Mouse (Mus musculus) megakaryocyte, embryonic 14.5 days (primary cell): ENCODE data around the gene Ccdc34.

Experiments used
- FLI1 ChIP-seq: IDR thresholded peaks from 2 replicates; pipeline ENCODE4 v1.6.1; 2012; ENCODE audit warnings: low read length, inconsistent platforms, mixed read lengths
- GATA1 ChIP-seq: IDR thresholded peaks from 3 replicates; pipeline ENCODE4 v1.6.1; 2012; ENCODE audit warnings: mixed read lengths, low read length, inconsistent platforms, borderline replicate concordance

DNA sequence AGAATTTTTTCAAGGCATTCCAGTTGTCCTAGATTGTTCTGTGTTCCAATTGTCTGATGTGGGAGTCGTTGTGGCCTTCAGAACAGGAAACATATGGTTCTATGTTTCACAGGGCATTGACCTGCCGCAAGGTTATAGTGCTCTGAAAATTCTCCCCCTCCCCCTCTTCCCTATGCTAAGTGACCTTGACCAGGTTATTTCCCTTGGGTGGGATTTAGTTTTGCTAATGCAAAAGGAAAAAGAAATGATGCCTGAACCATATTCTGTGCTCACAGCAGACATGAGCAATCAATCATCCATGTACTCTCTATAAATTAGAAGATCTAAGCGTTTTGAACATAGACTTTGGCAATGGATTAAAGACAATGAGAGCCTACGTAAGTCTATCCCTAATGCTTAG, 186.6 kb downstream of the Ccdc34 start:
- TF ChIP-seq GATA1: no peak
- TF ChIP-seq FLI1: no peak
